Mouse (Mus musculus) embryonic facial prominence, embryonic 11.5 days (tissue): ENCODE measurements at regions not wholly inside any gene's neighbourhood (a gene's known extent, or its start where the extent isn't known, plus 50 kb on each side); places are given as distances from the start of the nearest gene placed in this dataset.

ENCODE experiments used
- ATAC-seq: fragments of 200-750 bp; cut with Nextera tagmentation; replicated peaks from 2 replicates; pipeline ENCODE4 v1.8.0; 2017; ENCODE audit warnings: low read depth; ENCODE audit not compliant: insufficient number of reproducible peaks, low FRiP score, low TSS enrichment
- DNase-seq: peaks from one replicate; pipeline ENCODE4 v3.0.0-alpha.2; 2015; ENCODE audit warnings: low spot score
- H3K27ac ChIP-seq: fragments of 300-500 bp; sonication (generic); replicated peaks from 2 replicates; pipeline ENCODE4 v1.5.1; 2014; ENCODE audit warnings: mild to moderate bottlenecking, low read depth, low read length, control low read depth
- H3K27me3 ChIP-seq: fragments of 300-500 bp; sonication (generic); 2 replicates; pipeline ENCODE4 v1.6.1; 2014; ENCODE audit warnings: mild to moderate bottlenecking, low read length, moderate library complexity, mixed read lengths; ENCODE audit not compliant: control insufficient read depth, insufficient read depth
- H3K36me3 ChIP-seq: fragments of 300-500 bp; sonication (generic); replicated peaks from 2 replicates; pipeline ENCODE4 v1.6.1; 2014; ENCODE audit warnings: low read depth, mild to moderate bottlenecking, low read length, moderate library complexity, mixed read lengths; ENCODE audit not compliant: control insufficient read depth, insufficient read depth
- H3K4me1 ChIP-seq: fragments of 300-500 bp; sonication (generic); 2 replicates; pipeline ENCODE4 v1.6.1; 2014; ENCODE audit warnings: low read length, mixed read lengths; ENCODE audit not compliant: control insufficient read depth, insufficient read depth
- H3K4me2 ChIP-seq: fragments of 300-500 bp; sonication (generic); 2 replicates; pipeline ENCODE4 v1.6.1; 2014; ENCODE audit warnings: low read depth, mild to moderate bottlenecking, control low read depth, low read length, moderate library complexity
- H3K4me3 ChIP-seq: fragments of 300-500 bp; sonication (generic); 2 replicates; pipeline ENCODE4 v1.5.1; 2014; ENCODE audit warnings: low read depth, low read length, control low read depth
- H3K9ac ChIP-seq: fragments of 300-500 bp; sonication (generic); replicated peaks from 2 replicates; pipeline ENCODE4 v1.6.1; 2014; ENCODE audit warnings: mild to moderate bottlenecking, control low read depth, low read length
- H3K9me3 ChIP-seq: fragments of 300-500 bp; sonication (generic); replicated peaks from 2 replicates; pipeline ENCODE4 v1.6.1; 2016; ENCODE audit warnings: mild to moderate bottlenecking, low read length, inconsistent platforms, mixed read lengths; ENCODE audit not compliant: control insufficient read depth
- WGBS: fragments of 180-500 bp; shearing (Covaris S2); extraction: QIAGEN DNeasy Blood & Tissue Kit; methylation state at CpG from one replicate; pipeline ENCODE4 v1.1.7; 2014; 5-methylcytosine and 5-hydroxymethylcytosine counted together

- H3K4me3 ChIP-seq = no peak overlapping the region
- no peaks in the 10 kb centered on the region for H3K9me3 ChIP-seq
- no peak overlapping the region for H3K4me2 ChIP-seq
- no peaks in the 10 kb centered on the region for H3K27me3 ChIP-seq
- no peaks in the 10 kb centered on the region for H3K4me1 ChIP-seq
- WGBS = 89% methylated on average over 8 of the region's 8 CpGs
- H3K27ac ChIP-seq = no peak overlapping the region
- no peak for ATAC-seq
- H3K36me3 ChIP-seq = no peaks in the 10 kb centered on the region
- H3K9ac ChIP-seq = no peak overlapping the region
- DNase-seq = no peak
Observed at GRCm38 (mm10) chr1:186572651-186573050, 133.1 kb downstream of the Tgfb2 start.

- Histone ChIP-seq H3K9ac (no peak overlapping the region), H3K27me3 (no peaks in the 10 kb centered on the region), H3K4me2 (no peak overlapping the region), H3K4me3 (no peak overlapping the region), H3K9me3 (no peaks in the 10 kb centered on the region), H3K36me3 (no peaks in the 10 kb centered on the region), H3K4me1 (no peaks in the 10 kb centered on the region), H3K27ac (no peak overlapping the region)
- ATAC-seq (no peak), DNase-seq (no peak)
- WGBS = 64% methylated on average over 4 of the region's 4 CpGs
Observed at GRCm38 (mm10) chr1:186572092-186572491, 133.7 kb downstream of the Tgfb2 start.

- WGBS = 87% methylated on average over 4 of the region's 4 CpGs
- no peak overlapping the region for H3K4me3 ChIP-seq
- no peak for ATAC-seq
Observed at GRCm38 (mm10) chr1:186568496-186568895, 137.3 kb downstream of the Tgfb2 start.

GRCm38 (mm10) chr1:186568076-186568475 is 137.7 kb downstream of the Tgfb2 start:
- Histone ChIP-seq H3K9ac (no peak overlapping the region), H3K36me3 (no peaks in the 10 kb centered on the region), H3K9me3 (no peaks in the 10 kb centered on the region), H3K27ac (no peak overlapping the region), H3K4me1 (no peaks in the 10 kb centered on the region), H3K4me3 (no peak overlapping the region), H3K27me3 (no peaks in the 10 kb centered on the region), H3K4me2 (no peak overlapping the region)
- WGBS = 70% methylated on average over 6 of the region's 6 CpGs
- DNase-seq (no peak), ATAC-seq (no peak)

More at GRCm38 (mm10) chr1:186568496-186568895, 137.3 kb downstream of the Tgfb2 start:
- H3K9me3 ChIP-seq = no peaks in the 10 kb centered on the region
- DNase-seq = no peak
- H3K4me1 ChIP-seq = no peaks in the 10 kb centered on the region
- H3K4me2 ChIP-seq = no peak overlapping the region
- H3K27ac ChIP-seq = no peak overlapping the region
- H3K9ac ChIP-seq = no peak overlapping the region
- no peaks in the 10 kb centered on the region for H3K36me3 ChIP-seq
- no peaks in the 10 kb centered on the region for H3K27me3 ChIP-seq

GRCm38 (mm10) chr1:186567136-186567826 is 138.5 kb downstream of the Tgfb2 start:
- Histone ChIP-seq H3K27ac (no peak overlapping the region), H3K9ac (no peak overlapping the region), H3K4me1 (no peaks in the 10 kb centered on the region), H3K9me3 (no peaks in the 10 kb centered on the region), H3K4me2 (no peak overlapping the region), H3K36me3 (no peaks in the 10 kb centered on the region), H3K27me3 (no peaks in the 10 kb centered on the region), H3K4me3 (no peak overlapping the region)
- ATAC-seq = no peak
- 18% methylated on average over 15 of the region's 15 CpGs for WGBS
- DNase-seq = no peak

GRCm38 (mm10) chr1:186562027-186562426 is 143.8 kb downstream of the Tgfb2 start:
- ATAC-seq (no peak), DNase-seq (no peak)
- no peaks in the 10 kb centered on the region for H3K4me1 ChIP-seq
- 66% methylated on average over 3 of the region's 3 CpGs for WGBS
- H3K9me3 ChIP-seq = no peaks in the 10 kb centered on the region
- no peak overlapping the region for H3K4me3 ChIP-seq
- H3K27me3 ChIP-seq = no peaks in the 10 kb centered on the region
- H3K9ac ChIP-seq = no peak overlapping the region
- no peak overlapping the region for H3K27ac ChIP-seq
- no peak overlapping the region for H3K4me2 ChIP-seq
- no peaks in the 10 kb centered on the region for H3K36me3 ChIP-seq

- 50% methylated on average over 6 of the region's 6 CpGs for WGBS
- Histone ChIP-seq H3K9ac (no peak overlapping the region), H3K4me1 (no peaks in the 10 kb centered on the region), H3K4me2 (no peak overlapping the region), H3K4me3 (no peak overlapping the region), H3K27me3 (no peaks in the 10 kb centered on the region), H3K27ac (no peak overlapping the region), H3K36me3 (no peaks in the 10 kb centered on the region), H3K9me3 (no peaks in the 10 kb centered on the region)
- ATAC-seq (no peak), DNase-seq (no peak)
Observed at GRCm38 (mm10) chr1:186555441-186555975, 150.3 kb downstream of the Tgfb2 start.

GRCm38 (mm10) chr1:186554520-186555010 is 151.2 kb downstream of the Tgfb2 start:
- WGBS = 79% methylated on average over 7 of the region's 7 CpGs
- Histone ChIP-seq H3K4me2 (no peak overlapping the region), H3K9ac (no peak overlapping the region), H3K4me3 (no peak overlapping the region), H3K36me3 (no peaks in the 10 kb centered on the region), H3K27ac (no peak overlapping the region), H3K9me3 (no peaks in the 10 kb centered on the region), H3K4me1 (no peaks in the 10 kb centered on the region), H3K27me3 (no peaks in the 10 kb centered on the region)
- no peak for DNase-seq
- ATAC-seq = no peak
